Mouse (Mus musculus): ENCODE measurements around the gene Arhgef7. TPM values are rescaled to one million over a fixed set of nuclear protein-coding genes. Genes with fewer than 3 reads are reported as not detected.
A peak's percentile ranks its signal among the peaks of the same experiment; 100 is the strongest.

Arhgef7 gene
- polyA plus RNA-seq, 1 experiment from 2014 or later = 84.0 TPM

DNA sequence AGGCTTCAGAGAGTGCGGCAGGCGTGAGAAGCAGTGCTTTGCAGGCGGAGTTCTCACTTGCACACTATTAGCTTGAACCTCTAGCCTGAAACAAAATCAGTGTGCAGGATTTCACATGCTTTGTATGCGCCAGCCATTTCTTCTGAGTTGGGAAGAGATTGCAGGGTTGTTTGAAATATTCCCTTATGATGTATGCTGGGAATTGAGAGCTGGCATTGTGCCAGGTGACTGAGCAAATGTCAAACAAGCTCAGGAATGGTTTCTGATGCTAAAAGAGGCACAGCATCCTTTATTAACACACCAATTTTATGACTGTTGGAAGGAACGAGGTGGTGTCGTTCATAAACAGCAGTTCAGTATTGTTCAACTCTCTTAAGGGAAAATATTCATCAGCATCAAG, 78.7 kb downstream of the Arhgef7 start:
- Histone ChIP-seq H3K9ac (replicated peaks; ENCODE audit: low read length) (no peak overlapping the region), H3K27ac (replicated peaks; ENCODE audit: low read depth, low read length) (no peak overlapping the region), H3K4me1 (ENCODE audit: control insufficient read depth, insufficient read depth, low read length) (no peaks in the 10 kb centered on the region), H3K4me3 (replicated peaks; ENCODE audit: low read depth, low read length) (no peak overlapping the region), H3K36me3 (ENCODE audit: control insufficient read depth, insufficient read depth, low read length) (peaks cover 92% of the 10 kb centered on the region), H3K4me2 (ENCODE audit: low read length) (no peak overlapping the region), H3K27me3 (ENCODE audit: control insufficient read depth, insufficient read depth, low read length) (no peaks in the 10 kb centered on the region), H3K9me3 (ENCODE audit: control insufficient read depth, low read length) (no peaks in the 10 kb centered on the region)
- WGBS = 84% methylated on average over 6 of the region's 6 CpGs
- ATAC-seq (ENCODE audit: low FRiP score, low TSS enrichment) (no peak), DNase-seq (peak; percentile 67)

DNA sequence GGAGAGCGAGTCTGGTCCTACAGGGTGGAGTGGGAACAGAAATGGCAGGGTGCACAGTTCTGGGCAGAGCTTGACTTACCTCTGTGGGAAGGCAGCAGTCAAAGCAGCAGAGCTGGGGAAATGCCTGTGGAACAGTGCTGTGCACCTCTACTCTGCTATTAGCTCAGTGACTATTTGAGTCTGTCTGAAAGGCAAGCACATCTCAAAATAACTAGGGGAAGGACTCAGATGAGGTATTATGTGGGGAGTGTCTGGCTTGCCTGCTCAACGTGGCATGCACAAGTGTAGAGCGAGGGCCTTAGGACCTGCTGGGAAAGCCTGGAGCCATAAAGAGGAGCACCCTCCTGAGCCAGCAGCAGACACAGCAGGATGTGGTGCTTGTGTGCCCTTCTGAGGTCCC, 79.8 kb downstream of the Arhgef7 start:
- Histone ChIP-seq H3K9me3 (ENCODE audit: control insufficient read depth, low read length) (no peaks in the 10 kb centered on the region), H3K27ac (replicated peaks; ENCODE audit: low read depth, low read length) (no peak overlapping the region), H3K9ac (replicated peaks; ENCODE audit: low read length) (no peak overlapping the region), H3K4me3 (replicated peaks; ENCODE audit: low read depth, low read length) (no peak overlapping the region), H3K27me3 (ENCODE audit: control insufficient read depth, insufficient read depth, low read length) (no peaks in the 10 kb centered on the region), H3K4me2 (ENCODE audit: low read length) (no peak overlapping the region), H3K4me1 (ENCODE audit: control insufficient read depth, insufficient read depth, low read length) (no peaks in the 10 kb centered on the region), H3K36me3 (ENCODE audit: control insufficient read depth, insufficient read depth, low read length) (peaks cover 96% of the 10 kb centered on the region)
- ATAC-seq (ENCODE audit: low FRiP score, low TSS enrichment) (no peak), DNase-seq (no peak)
- 86% methylated on average over 3 of the region's 3 CpGs for WGBS

DNA sequence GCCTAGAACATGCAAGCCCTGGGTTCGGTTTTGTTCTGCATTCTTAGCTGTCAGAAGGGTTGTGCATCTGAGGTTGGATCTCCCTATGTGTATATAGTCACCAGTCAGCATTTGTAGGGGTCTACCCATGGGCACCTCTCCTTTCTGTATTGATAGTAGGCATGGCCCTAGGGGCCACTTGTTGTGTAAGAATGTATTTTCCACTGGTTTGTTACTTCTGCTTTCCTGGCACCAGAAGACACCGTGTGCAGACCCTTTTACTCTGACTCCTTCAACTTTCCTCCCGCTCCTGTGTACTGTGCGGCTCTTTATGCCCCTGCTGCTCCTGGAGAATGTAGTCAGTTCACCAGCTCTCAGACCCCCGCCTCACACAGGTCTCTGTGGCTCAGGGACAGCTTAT, 80.5 kb downstream of the Arhgef7 start:
- Histone ChIP-seq H3K27me3 (ENCODE audit: control insufficient read depth, insufficient read depth, low read length) (no peaks in the 10 kb centered on the region), H3K4me3 (replicated peaks; ENCODE audit: low read depth, low read length) (no peak overlapping the region), H3K4me2 (ENCODE audit: low read length) (no peak overlapping the region), H3K9me3 (ENCODE audit: control insufficient read depth, low read length) (no peaks in the 10 kb centered on the region), H3K9ac (replicated peaks; ENCODE audit: low read length) (no peak overlapping the region), H3K4me1 (ENCODE audit: control insufficient read depth, insufficient read depth, low read length) (no peaks in the 10 kb centered on the region), H3K27ac (replicated peaks; ENCODE audit: low read depth, low read length) (no peak overlapping the region), H3K36me3 (ENCODE audit: control insufficient read depth, insufficient read depth, low read length) (peaks cover 96% of the 10 kb centered on the region)
- WGBS = 96% methylated on average over 5 of the region's 5 CpGs
- no peak for ATAC-seq (ENCODE audit: low FRiP score, low TSS enrichment)
- DNase-seq = no peak

DNA sequence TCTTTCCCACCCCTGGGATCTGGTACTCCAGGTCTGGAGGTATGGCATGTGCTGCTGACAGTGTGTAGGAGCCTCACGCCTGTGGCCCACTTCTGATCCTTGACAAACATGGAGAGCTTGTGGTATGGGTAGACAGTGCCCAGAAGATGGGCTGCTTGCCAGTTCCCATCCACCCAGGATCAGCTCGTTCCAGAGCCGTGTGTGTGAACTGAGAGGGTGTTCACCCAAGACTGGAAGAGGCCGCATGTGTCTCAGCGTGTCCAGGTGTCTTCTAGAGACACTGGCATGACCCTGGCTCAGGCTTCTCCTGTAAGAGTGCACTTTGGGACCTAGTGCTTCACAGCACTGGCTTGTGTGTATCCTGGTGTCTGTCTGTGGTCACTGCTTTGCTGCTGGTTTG, 82.9 kb downstream of the Arhgef7 start:
- no peaks in the 10 kb centered on the region for H3K4me1 ChIP-seq (ENCODE audit: control insufficient read depth, insufficient read depth, low read length)
- no peak for DNase-seq
- H3K36me3 ChIP-seq (ENCODE audit: control insufficient read depth, insufficient read depth, low read length) = peaks cover 97% of the 10 kb centered on the region
- no peak overlapping the region for H3K27ac ChIP-seq (replicated peaks; ENCODE audit: low read depth, low read length)
- WGBS = 98% methylated on average over 5 of the region's 5 CpGs
- no peak overlapping the region for H3K9ac ChIP-seq (replicated peaks; ENCODE audit: low read length)
- no peak overlapping the region for H3K4me2 ChIP-seq (ENCODE audit: low read length)
- H3K9me3 ChIP-seq (ENCODE audit: control insufficient read depth, low read length) = no peaks in the 10 kb centered on the region
- H3K4me3 ChIP-seq (replicated peaks; ENCODE audit: low read depth, low read length) = no peak overlapping the region
- H3K27me3 ChIP-seq (ENCODE audit: control insufficient read depth, insufficient read depth, low read length) = no peaks in the 10 kb centered on the region
- no peak for ATAC-seq (ENCODE audit: low FRiP score, low TSS enrichment)

DNA sequence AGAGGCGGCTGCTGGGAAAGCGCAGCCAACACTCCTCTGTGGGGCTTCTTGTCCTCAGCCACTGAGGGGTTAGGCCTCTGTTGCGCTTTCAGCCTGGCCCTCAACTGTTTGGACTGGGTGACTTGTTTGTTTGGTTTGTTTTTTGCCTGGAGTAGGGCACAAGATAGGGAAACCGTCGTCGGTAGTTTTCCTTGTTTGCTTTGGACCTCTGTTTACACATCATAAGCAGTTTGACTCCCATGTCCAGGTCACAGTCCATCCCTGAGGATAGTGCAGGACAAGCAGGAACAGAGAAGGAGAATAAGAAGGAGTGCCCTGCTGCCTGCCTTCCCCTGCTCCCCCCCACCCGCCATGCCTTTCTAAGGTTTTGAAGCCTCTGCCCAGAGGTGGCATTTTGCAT, 86.3 kb downstream of the Arhgef7 start:
- Histone ChIP-seq H3K27ac (replicated peaks; ENCODE audit: low read depth, low read length) (no peak overlapping the region), H3K9ac (replicated peaks; ENCODE audit: low read length) (no peak overlapping the region), H3K9me3 (ENCODE audit: control insufficient read depth, low read length) (no peaks in the 10 kb centered on the region), H3K4me3 (replicated peaks; ENCODE audit: low read depth, low read length) (no peak overlapping the region), H3K4me1 (ENCODE audit: control insufficient read depth, insufficient read depth, low read length) (no peaks in the 10 kb centered on the region), H3K4me2 (ENCODE audit: low read length) (no peak overlapping the region), H3K27me3 (ENCODE audit: control insufficient read depth, insufficient read depth, low read length) (no peaks in the 10 kb centered on the region), H3K36me3 (ENCODE audit: control insufficient read depth, insufficient read depth, low read length) (peaks cover 98% of the 10 kb centered on the region)
- 90% methylated on average over 7 of the region's 7 CpGs for WGBS
- DNase-seq = no peak
- ATAC-seq (ENCODE audit: low FRiP score, low TSS enrichment) = no peak

DNA sequence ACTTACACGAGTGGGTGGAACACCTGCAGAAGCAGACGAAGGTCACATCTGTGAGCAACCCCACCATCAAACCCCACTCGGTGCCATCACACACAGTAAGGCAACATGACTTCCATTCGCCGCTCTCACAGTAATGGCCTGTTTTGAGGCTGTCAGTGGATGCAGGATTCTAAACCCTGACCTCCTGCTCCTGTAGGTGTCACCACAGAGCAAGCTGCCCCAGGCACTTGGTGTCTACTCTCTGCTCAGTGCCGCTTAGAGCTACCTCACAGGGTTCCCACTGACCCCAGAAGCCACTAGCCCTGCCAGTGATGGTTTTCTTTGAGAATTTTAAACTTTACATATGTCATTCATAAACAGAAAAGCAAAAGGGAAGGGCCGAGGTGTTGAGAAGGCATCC, 87.7 kb downstream of the Arhgef7 start:
- H3K27ac ChIP-seq (replicated peaks; ENCODE audit: low read depth, low read length) = no peak overlapping the region
- H3K4me3 ChIP-seq (replicated peaks; ENCODE audit: low read depth, low read length) = no peak overlapping the region
- WGBS = 80% methylated on average over 7 of the region's 7 CpGs
- no peaks in the 10 kb centered on the region for H3K9me3 ChIP-seq (ENCODE audit: control insufficient read depth, low read length)
- peaks cover 98% of the 10 kb centered on the region for H3K36me3 ChIP-seq (ENCODE audit: control insufficient read depth, insufficient read depth, low read length)
- ATAC-seq (ENCODE audit: low FRiP score, low TSS enrichment) = no peak
- H3K4me1 ChIP-seq (ENCODE audit: control insufficient read depth, insufficient read depth, low read length) = no peaks in the 10 kb centered on the region
- H3K9ac ChIP-seq (replicated peaks; ENCODE audit: low read length) = no peak overlapping the region
- no peaks in the 10 kb centered on the region for H3K27me3 ChIP-seq (ENCODE audit: control insufficient read depth, insufficient read depth, low read length)
- no peak overlapping the region for H3K4me2 ChIP-seq (ENCODE audit: low read length)
- DNase-seq = peak; percentile 40

DNA sequence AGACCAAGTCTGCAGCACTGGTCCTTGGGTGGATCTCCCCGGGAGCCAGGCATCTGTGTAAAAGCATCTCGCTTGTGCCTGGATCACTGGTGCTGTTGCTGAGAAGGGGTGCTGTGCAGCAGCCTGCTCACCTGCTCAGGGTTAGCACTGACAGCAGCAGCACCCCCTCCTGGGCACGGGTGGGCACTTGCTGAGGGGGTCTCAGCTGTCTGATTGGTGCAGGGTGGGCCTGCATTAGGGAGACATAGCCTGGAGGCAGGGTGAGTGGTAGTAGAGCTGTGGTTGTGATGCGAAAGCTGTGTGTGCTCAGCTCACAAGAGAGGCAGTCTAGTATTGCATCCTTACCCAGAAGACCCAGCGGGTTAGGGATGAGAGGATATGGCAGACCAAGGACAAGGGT, 92.6 kb downstream of the Arhgef7 start:
- Histone ChIP-seq H3K4me3 (replicated peaks; ENCODE audit: low read depth, low read length) (no peak overlapping the region), H3K27me3 (ENCODE audit: control insufficient read depth, insufficient read depth, low read length) (no peaks in the 10 kb centered on the region), H3K4me2 (ENCODE audit: low read length) (no peak overlapping the region), H3K9ac (replicated peaks; ENCODE audit: low read length) (no peak overlapping the region), H3K4me1 (ENCODE audit: control insufficient read depth, insufficient read depth, low read length) (no peaks in the 10 kb centered on the region), H3K9me3 (ENCODE audit: control insufficient read depth, low read length) (no peaks in the 10 kb centered on the region), H3K36me3 (ENCODE audit: control insufficient read depth, insufficient read depth, low read length) (peaks cover 98% of the 10 kb centered on the region), H3K27ac (replicated peaks; ENCODE audit: low read depth, low read length) (no peak overlapping the region)
- no peak for DNase-seq
- WGBS = 86% methylated on average over 5 of the region's 5 CpGs
- ATAC-seq (ENCODE audit: low FRiP score, low TSS enrichment) = no peak

DNA sequence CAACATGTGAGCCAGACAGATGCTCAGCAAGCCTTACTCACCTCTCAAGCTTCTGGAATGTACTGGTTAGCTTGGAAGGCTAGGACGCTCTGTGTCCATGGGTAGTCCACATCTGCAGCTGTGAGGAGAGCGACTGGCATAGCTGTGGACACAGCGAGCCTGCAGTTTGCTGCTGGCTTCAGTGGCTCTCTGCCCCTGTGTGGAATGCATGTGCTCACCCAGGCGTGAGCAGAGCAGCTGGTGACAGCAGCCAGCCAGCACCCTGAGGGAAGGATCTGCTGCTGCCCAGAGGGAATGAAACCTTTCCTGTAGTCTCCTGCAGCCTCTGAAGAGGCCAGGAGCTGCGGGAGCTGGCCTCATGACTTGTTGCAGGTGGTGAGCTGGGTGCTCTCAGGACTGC, 93.0 kb downstream of the Arhgef7 start:
- Histone ChIP-seq H3K4me3 (replicated peaks; ENCODE audit: low read depth, low read length) (no peak overlapping the region), H3K9me3 (ENCODE audit: control insufficient read depth, low read length) (no peaks in the 10 kb centered on the region), H3K4me1 (ENCODE audit: control insufficient read depth, insufficient read depth, low read length) (no peaks in the 10 kb centered on the region), H3K27ac (replicated peaks; ENCODE audit: low read depth, low read length) (no peak overlapping the region), H3K9ac (replicated peaks; ENCODE audit: low read length) (no peak overlapping the region), H3K27me3 (ENCODE audit: control insufficient read depth, insufficient read depth, low read length) (no peaks in the 10 kb centered on the region), H3K4me2 (ENCODE audit: low read length) (no peak overlapping the region), H3K36me3 (ENCODE audit: control insufficient read depth, insufficient read depth, low read length) (peaks cover 98% of the 10 kb centered on the region)
- no peak for DNase-seq
- no peak for ATAC-seq (ENCODE audit: low FRiP score, low TSS enrichment)
- 84% methylated on average over 5 of the region's 5 CpGs for WGBS

DNA sequence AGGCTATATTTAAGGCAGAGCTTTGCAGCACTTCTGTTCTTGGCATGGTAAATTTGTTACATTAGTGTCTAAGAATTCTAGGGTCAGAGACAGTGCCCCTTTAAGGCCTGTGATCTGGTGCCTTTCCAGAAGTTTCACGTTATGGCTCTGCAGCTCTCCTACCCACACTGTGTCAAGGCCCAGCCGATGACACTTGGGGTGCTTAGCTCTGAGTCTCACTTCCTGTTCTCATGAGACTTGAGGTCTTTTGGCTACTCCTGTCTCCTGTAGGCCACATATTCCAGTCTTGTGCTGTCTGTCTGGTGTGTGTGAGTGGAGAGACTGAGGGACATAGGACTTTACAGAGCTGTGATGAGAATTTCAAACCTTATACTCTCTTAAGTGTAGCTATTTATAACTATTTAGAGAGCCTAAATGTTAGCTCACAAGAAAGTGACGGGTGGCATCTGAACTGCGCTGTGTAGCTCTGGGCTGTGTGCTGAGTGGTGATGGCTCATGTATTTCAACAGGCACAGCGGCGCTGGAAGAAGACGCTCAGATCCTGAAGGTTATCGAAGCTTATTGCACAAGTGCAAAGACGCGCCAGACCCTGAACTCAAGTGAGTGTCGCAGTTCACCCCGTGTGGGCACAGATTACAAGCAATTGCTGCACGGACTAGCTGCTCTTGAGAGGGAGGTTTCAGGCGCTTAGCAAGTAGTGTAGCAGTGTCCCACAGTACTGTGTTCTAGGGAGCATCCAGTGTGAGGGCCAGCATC, 94.1 kb downstream of the Arhgef7 start:
- ATAC-seq (ENCODE audit: low FRiP score, low TSS enrichment) = no peak
- Histone ChIP-seq H3K4me1 (ENCODE audit: control insufficient read depth, insufficient read depth, low read length) (no peaks in the 10 kb centered on the region), H3K4me3 (replicated peaks; ENCODE audit: low read depth, low read length) (no peak overlapping the region), H3K27ac (replicated peaks; ENCODE audit: low read depth, low read length) (no peak overlapping the region), H3K9me3 (ENCODE audit: control insufficient read depth, low read length) (no peaks in the 10 kb centered on the region), H3K36me3 (ENCODE audit: control insufficient read depth, insufficient read depth, low read length) (peaks cover 98% of the 10 kb centered on the region), H3K9ac (replicated peaks; ENCODE audit: low read length) (no peak overlapping the region), H3K4me2 (ENCODE audit: low read length) (no peak overlapping the region), H3K27me3 (ENCODE audit: control insufficient read depth, insufficient read depth, low read length) (no peaks in the 10 kb centered on the region)
- 95% methylated on average over 14 of the region's 14 CpGs for WGBS
- DNase-seq = no peak

All from midbrain, embryonic 14.5 days (tissue).